Mouse (Mus musculus) intestine, postnatal 0 days (tissue): ENCODE data around the gene Adcy6. TPM values are rescaled to one million over a fixed set of nuclear protein-coding genes. Genes with fewer than 3 reads are reported as not detected.

Experiments used
- ATAC-seq: fragments of 200-750 bp; cut with Nextera tagmentation; 2 replicates; pipeline ENCODE4 v1.8.0; 2017; ENCODE audit warnings: mild to moderate bottlenecking, moderate TSS enrichment, moderate library complexity
- H3K27ac ChIP-seq: fragments of 300-500 bp; sonication (generic); 2 replicates; pipeline ENCODE4 v1.5.1; 2014; ENCODE audit warnings: mild to moderate bottlenecking, low read depth, low read length, moderate library complexity
- H3K27me3 ChIP-seq: fragments of 300-500 bp; sonication (generic); replicated peaks from 2 replicates; pipeline ENCODE4 v1.6.1; 2014; ENCODE audit warnings: low read length, mixed read lengths; ENCODE audit not compliant: control insufficient read depth, insufficient read depth
- H3K36me3 ChIP-seq: fragments of 300-500 bp; sonication (generic); 2 replicates; pipeline ENCODE4 v1.6.1; 2014; ENCODE audit warnings: mild to moderate bottlenecking, moderate library complexity; ENCODE audit not compliant: control insufficient read depth, insufficient read depth
- H3K4me1 ChIP-seq: fragments of 300-500 bp; sonication (generic); replicated peaks from 2 replicates; pipeline ENCODE4 v1.6.1; 2014; ENCODE audit warnings: antibody characterized with exemption, low read length, mixed read lengths; ENCODE audit not compliant: control insufficient read depth, insufficient read depth
- H3K4me2 ChIP-seq: fragments of 300-500 bp; sonication (generic); replicated peaks from 2 replicates; pipeline ENCODE4 v1.6.1; 2014; ENCODE audit warnings: low read depth, mild to moderate bottlenecking, moderate library complexity
- H3K4me3 ChIP-seq: fragments of 300-500 bp; sonication (generic); 2 replicates; pipeline ENCODE4 v1.5.1; 2014; ENCODE audit warnings: low read depth, low read length
- H3K9ac ChIP-seq: fragments of 300-500 bp; sonication (generic); 2 replicates; pipeline ENCODE4 v1.6.1; 2014; ENCODE audit warnings: mild to moderate bottlenecking, low read depth, low read length
- H3K9me3 ChIP-seq: fragments of 300-500 bp; sonication (generic); 2 replicates; pipeline ENCODE4 v1.6.1; 2016; ENCODE audit warnings: mixed run types; ENCODE audit not compliant: control insufficient read depth
- CTCF ChIP-seq: sonication (generic); IDR thresholded peaks from 2 replicates; pipeline ENCODE4 v1.5.1; 2016; ENCODE audit warnings: low read depth, mild to moderate bottlenecking, control low read depth, antibody characterized with exemption, moderate library complexity
- WGBS: fragments of 180-500 bp; shearing (Covaris S2); extraction: QIAGEN DNeasy Blood & Tissue Kit; methylation state at CpG from one replicate; pipeline ENCODE4 v1.1.7; 2014; 5-methylcytosine and 5-hydroxymethylcytosine counted together
- polyA plus RNA-seq: library from polyadenylated mRNA; unstranded; fragments of >200 nt; fragmentation: Nextera tagmentation; extraction: Ambion mirVana; gene quantifications from 2 replicates; pipeline ENCODE4 v1.2.1, GENCODE M21; 2015

Gene Adcy6
- polyA plus RNA-seq, 1 experiment from 2014 or later: 10.6 TPM

DNA sequence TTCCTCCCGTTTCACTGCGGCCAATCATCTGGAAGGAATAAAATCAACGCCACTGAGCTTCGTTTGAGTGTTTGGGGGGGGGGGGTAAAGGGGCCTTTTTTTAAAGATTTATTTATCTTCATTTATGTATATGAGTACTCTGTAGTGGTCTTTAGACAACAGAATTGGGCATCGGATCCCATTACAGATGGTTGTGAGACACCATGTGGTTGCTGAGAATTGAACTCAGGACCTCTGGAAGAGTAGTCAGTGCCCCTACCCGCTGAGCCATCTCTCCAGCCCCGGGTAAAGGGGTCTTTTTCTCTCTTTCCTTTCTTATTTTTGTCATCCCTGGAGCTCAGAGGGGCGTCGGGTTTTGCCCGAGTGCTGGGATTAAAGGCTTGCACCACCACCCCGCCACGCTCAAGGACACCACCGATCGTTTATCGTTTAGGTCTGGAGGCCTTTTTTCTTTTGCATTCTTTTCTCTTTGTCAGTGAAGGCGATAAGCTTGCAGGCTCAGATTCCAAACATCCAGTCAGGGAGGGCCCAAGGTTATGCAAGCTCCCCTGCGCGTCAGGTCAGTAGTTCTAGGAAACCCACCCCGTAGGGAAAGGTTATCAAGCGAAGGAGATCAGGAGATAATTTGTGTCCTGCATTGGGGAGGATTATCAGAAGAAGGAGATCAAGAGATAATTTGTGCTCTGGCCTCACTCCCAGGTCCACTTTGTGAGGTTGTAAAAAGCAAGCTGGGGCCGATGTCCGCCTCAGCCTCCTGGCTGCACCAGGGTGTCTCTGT, 41.4 kb downstream of the Adcy6 start:
- Histone ChIP-seq H3K4me3 (peak overlapping the region; percentile 56), H3K4me2 (peak overlapping the region; percentile 71), H3K4me1 (peaks cover 13% of the 10 kb centered on the region), H3K36me3 (0 out of 2 replicates have a peak, but pooled peaks cover under 1% of the 10 kb centered on the region), H3K27ac (peak overlapping the region; percentile 93), H3K9ac (peak overlapping the region; percentile 80), H3K9me3 (no peaks in the 10 kb centered on the region), H3K27me3 (no peaks in the 10 kb centered on the region)
- 5% methylated on average over 22 of the region's 22 CpGs for WGBS
- ATAC-seq: no peak
- no peak for TF ChIP-seq CTCF

DNA sequence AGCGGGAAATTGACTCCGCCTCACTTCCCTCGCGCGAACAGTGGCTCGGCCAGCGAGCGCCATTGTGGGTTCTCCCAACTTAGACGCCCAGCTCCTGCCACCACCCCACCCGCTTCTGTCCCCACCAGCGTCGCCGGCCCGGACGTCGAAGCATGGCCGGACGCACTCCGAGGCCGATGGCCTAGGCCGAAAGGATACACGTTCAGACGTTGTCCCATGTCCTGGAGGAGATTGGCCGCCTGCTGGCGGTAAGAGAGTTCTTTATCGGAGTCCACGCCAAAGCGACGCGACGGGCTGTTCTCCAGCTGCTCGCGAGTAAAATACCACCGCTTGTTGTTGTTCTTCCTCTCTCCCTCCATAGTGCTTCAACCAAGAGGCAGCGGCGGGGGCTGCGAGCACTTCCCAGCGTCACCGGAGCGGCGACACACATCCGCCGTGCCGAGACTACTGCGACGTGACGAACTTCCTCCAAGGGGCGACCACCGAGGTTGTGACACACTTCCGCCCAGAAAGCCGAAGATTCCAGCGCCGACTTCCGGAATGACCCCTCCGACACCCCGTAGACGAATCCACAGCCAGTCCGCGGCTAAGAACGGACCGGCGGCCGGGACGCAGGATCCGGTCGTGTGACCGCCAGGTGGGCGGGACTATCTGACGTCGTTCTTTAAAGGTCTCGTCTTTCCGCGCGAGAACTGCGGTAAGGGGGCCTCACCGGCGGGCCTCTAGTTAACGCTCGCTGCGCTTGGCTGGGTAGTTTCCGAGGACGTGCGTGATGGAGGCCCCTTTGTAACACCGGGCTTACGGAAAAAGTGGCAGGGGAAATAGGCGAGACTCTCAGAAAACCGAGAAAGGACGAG, 42.4 kb downstream of the Adcy6 start:
- peak overlapping the region; percentile 93 for H3K27ac ChIP-seq
- H3K4me3 ChIP-seq: peak overlapping the region; percentile 56
- peak; percentile 96 for ATAC-seq
- H3K27me3 ChIP-seq: no peaks in the 10 kb centered on the region
- peaks cover 13% of the 10 kb centered on the region for H3K4me1 ChIP-seq
- TF ChIP-seq CTCF: peak; percentile 61
- no peaks in the 10 kb centered on the region for H3K9me3 ChIP-seq
- under 1% methylated on average over 88 of the region's 88 CpGs for WGBS
- H3K4me2 ChIP-seq: peak overlapping the region; percentile 71
- 0 out of 2 replicates have a peak, but pooled peaks cover 9% of the 10 kb centered on the region for H3K36me3 ChIP-seq
- H3K9ac ChIP-seq: peak overlapping the region; percentile 80

DNA sequence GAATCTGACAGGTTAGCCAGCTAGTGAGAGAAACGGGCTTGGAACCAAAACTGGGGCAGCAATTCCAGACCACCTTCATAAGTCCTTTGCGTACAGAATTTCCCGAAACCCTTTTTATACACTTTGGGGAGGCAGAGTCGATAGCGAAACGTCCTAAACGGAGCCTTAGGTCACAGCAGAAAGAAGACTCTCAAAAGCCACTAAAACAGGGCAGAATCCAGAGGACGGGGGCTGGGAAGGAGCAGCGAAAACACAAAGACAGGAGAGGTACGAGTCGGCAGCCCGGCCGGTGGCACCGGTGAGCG, 43.0 kb downstream of the Adcy6 start:
- WGBS: under 1% methylated on average over 15 of the region's 15 CpGs

GRCm38 (mm10) chr15:98557186-98557585, 52.7 kb downstream of the Adcy6 start:
- Histone ChIP-seq H3K36me3 (peaks cover 63% of the 10 kb centered on the region), H3K27ac (no peak overlapping the region), H3K4me2 (no peak overlapping the region), H3K4me3 (no peak overlapping the region), H3K9me3 (no peaks in the 10 kb centered on the region), H3K4me1 (no peaks in the 10 kb centered on the region), H3K9ac (no peak overlapping the region), H3K27me3 (no peaks in the 10 kb centered on the region)
- TF ChIP-seq CTCF: no peak
- ATAC-seq: no peak
- 76% methylated on average over 5 of the region's 5 CpGs for WGBS

More for the DNA sequence above, 43.0 kb downstream of the Adcy6 start:
- peak overlapping the region; percentile 93 for H3K27ac ChIP-seq
- TF ChIP-seq CTCF: no peak
- no peaks in the 10 kb centered on the region for H3K27me3 ChIP-seq
- 0 out of 2 replicates have a peak, but pooled peaks cover 9% of the 10 kb centered on the region for H3K36me3 ChIP-seq
- peak overlapping the region; percentile 65 for H3K4me2 ChIP-seq
- no peaks in the 10 kb centered on the region for H3K9me3 ChIP-seq
- peak overlapping the region; percentile 68 for H3K9ac ChIP-seq
- H3K4me3 ChIP-seq: peak overlapping the region; percentile 56
- H3K4me1 ChIP-seq: peaks cover 13% of the 10 kb centered on the region
- ATAC-seq: no peak

DNA sequence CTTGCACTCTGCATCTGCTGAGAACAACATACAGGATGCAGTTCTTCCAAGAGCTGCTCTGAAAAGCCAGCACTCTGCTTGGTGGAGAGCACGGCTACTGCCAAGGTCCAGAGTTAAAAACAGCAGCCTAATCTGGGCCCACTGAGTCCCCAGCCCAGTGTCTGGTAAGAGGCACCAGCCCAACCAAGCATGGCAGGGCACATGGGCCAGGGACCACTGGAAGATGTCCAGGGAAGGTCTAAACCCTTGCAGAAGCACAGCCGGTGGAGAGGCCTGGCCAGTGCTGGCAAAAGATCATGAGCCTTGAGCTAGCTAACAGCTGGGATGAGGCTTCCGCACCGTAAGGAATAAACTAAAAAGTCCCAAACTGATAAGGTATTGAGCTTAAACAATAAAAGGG, 54.0 kb downstream of the Adcy6 start:
- H3K4me3 ChIP-seq: no peak overlapping the region
- 96% methylated on average over 4 of the region's 4 CpGs for WGBS
- H3K4me2 ChIP-seq: no peak overlapping the region
- H3K9ac ChIP-seq: no peak overlapping the region
- TF ChIP-seq CTCF: no peak
- H3K27ac ChIP-seq: no peak overlapping the region
- H3K4me1 ChIP-seq: no peaks in the 10 kb centered on the region
- H3K9me3 ChIP-seq: no peaks in the 10 kb centered on the region
- no peak for ATAC-seq
- no peaks in the 10 kb centered on the region for H3K27me3 ChIP-seq
- peaks cover 70% of the 10 kb centered on the region for H3K36me3 ChIP-seq

DNA sequence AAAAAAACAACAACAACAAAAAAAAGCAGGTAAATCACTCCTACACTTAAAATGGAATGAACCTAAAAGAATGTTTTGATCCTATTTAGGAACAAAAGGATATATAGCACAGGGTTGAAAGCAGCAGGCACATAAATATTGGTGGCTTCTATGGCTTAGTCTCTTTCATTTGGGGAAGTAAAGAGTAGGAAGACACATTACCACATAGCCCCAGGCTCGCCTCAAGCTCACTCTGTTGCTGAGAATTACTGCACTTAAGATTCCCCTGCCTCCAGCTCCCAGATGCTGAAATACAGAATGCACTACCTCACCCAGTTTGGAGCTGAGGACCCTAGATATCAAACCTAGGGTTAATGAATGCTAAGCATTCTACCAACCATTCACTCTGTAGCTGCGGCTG, 57.1 kb downstream of the Adcy6 start:
- Histone ChIP-seq H3K4me2 (no peak overlapping the region), H3K9me3 (no peaks in the 10 kb centered on the region), H3K4me1 (no peaks in the 10 kb centered on the region), H3K36me3 (peaks cover 70% of the 10 kb centered on the region), H3K4me3 (no peak overlapping the region), H3K27me3 (no peaks in the 10 kb centered on the region), H3K9ac (no peak overlapping the region), H3K27ac (no peak overlapping the region)
- no peak for TF ChIP-seq CTCF
- WGBS: 87% methylated on average over 2 of the region's 2 CpGs
- ATAC-seq: no peak
